Mouse (Mus musculus) kidney, embryonic 14.5 days (tissue): ENCODE measurements around the gene Olfr56. TPM values are rescaled to one million over a fixed set of nuclear protein-coding genes. Genes with fewer than 3 reads are reported as not detected.
"Not testable (repeated sequence)": the region's sequence is repeated elsewhere in the genome, so short reads cannot be mapped to it uniquely, and the experiment has no call there.

ENCODE experiments used
- ATAC-seq: fragments of 200-750 bp; cut with Nextera tagmentation; 2 replicates; pipeline ENCODE4 v1.8.0; 2017; ENCODE audit warnings: moderate number of reproducible peaks, mild to moderate bottlenecking, moderate TSS enrichment, moderate library complexity; ENCODE audit not compliant: low FRiP score, low TSS enrichment
- H3K27ac ChIP-seq: fragments of 300-500 bp; sonication (generic); 2 replicates; pipeline ENCODE4 v1.5.1; 2014; ENCODE audit warnings: low read depth, mild to moderate bottlenecking, low read length, moderate library complexity, mixed read lengths
- H3K27me3 ChIP-seq: fragments of 300-500 bp; sonication (generic); 2 replicates; pipeline ENCODE4 v1.6.1; 2014; ENCODE audit warnings: mild to moderate bottlenecking, low read length; ENCODE audit not compliant: control insufficient read depth, insufficient read depth
- H3K36me3 ChIP-seq: fragments of 300-500 bp; sonication (generic); 2 replicates; pipeline ENCODE4 v1.6.1; 2014; ENCODE audit warnings: low read length, mixed read lengths; ENCODE audit not compliant: control insufficient read depth, insufficient read depth
- H3K4me1 ChIP-seq: fragments of 300-500 bp; sonication (generic); 2 replicates; pipeline ENCODE4 v1.6.1; 2014; ENCODE audit warnings: low read length, mixed read lengths; ENCODE audit not compliant: control insufficient read depth, insufficient read depth
- H3K4me2 ChIP-seq: fragments of 300-500 bp; sonication (generic); replicated peaks from 2 replicates; pipeline ENCODE4 v1.6.1; 2014; ENCODE audit warnings: low read depth, mild to moderate bottlenecking, low read length
- H3K4me3 ChIP-seq: fragments of 300-500 bp; sonication (generic); 2 replicates; pipeline ENCODE4 v1.5.1; 2014; ENCODE audit warnings: mild to moderate bottlenecking, low read length
- H3K9ac ChIP-seq: fragments of 300-500 bp; sonication (generic); 2 replicates; pipeline ENCODE4 v1.6.1; 2014; ENCODE audit warnings: low read depth, mild to moderate bottlenecking, low read length, moderate library complexity
- H3K9me3 ChIP-seq: fragments of 300-500 bp; sonication (generic); 2 replicates; pipeline ENCODE4 v1.6.1; 2016; ENCODE audit warnings: low read length; ENCODE audit not compliant: control insufficient read depth
- WGBS: fragments of 180-500 bp; shearing (Covaris S2); extraction: QIAGEN DNeasy Blood & Tissue Kit; methylation state at CpG from one replicate; pipeline ENCODE4 v1.1.7; 2014; 5-methylcytosine and 5-hydroxymethylcytosine counted together
- polyA plus RNA-seq: library from polyadenylated mRNA; unstranded; fragments of >200 nt; fragmentation: Nextera tagmentation; extraction: Ambion mirVana; gene quantifications from 2 replicates; pipeline ENCODE4 v1.2.1, GENCODE M21; 2014

The Olfr56 gene
- polyA plus RNA-seq, 1 experiment from 2014 or later, result not detected

DNA sequence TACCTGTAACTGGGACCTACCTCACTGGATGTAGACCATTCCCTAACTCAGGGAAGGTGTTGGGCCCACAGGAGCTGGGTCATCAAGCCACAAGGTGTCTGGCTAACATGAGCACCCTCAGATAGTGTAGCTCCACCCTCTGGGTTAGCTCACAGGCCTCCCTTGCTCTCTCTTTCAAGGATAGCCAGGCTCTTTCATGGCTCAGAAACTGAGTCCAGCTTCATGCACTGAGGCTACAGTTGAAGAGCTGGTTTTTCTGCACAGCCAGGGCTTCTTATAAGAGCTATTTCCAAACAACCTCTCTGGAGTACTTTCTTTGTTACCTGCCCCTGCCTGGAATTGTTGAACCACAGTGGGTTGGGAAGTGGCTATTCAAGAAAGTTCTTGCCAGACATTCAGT is 33.4 kb downstream of the Olfr56 start:
- not testable (repeated sequence) for H3K4me1 ChIP-seq, H3K27ac ChIP-seq

DNA sequence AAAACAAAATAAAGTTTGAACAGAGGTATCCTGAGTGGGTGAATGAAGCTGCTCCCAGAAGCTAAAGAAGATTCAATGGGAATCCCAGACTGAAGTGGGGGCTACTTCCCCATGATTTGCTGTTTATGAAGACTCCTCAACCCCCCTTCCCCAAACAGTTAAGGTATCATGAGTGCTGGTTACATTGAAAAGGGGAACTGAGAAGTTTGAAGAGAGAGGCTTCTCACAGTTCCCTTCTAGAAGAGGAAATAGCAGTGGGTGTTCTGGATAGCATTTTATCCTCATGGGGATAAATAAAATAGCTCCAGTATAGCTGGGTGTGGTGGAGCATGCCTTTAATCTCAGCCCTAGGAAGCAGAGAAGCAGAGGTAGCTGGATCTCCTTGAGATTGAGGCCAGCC is 71.4 kb downstream of the Olfr56 start:
- H3K4me2 ChIP-seq, H3K36me3 ChIP-seq, H3K27ac ChIP-seq, H3K9me3 ChIP-seq, H3K27me3 ChIP-seq, H3K4me1 ChIP-seq, H3K4me3 ChIP-seq, ATAC-seq, H3K9ac ChIP-seq: not testable (repeated sequence)

More for the DNA sequence above, 33.4 kb downstream of the Olfr56 start:
- H3K9me3 ChIP-seq, H3K36me3 ChIP-seq, H3K27me3 ChIP-seq, H3K4me2 ChIP-seq, H3K4me3 ChIP-seq, ATAC-seq, H3K9ac ChIP-seq: not testable (repeated sequence)

DNA sequence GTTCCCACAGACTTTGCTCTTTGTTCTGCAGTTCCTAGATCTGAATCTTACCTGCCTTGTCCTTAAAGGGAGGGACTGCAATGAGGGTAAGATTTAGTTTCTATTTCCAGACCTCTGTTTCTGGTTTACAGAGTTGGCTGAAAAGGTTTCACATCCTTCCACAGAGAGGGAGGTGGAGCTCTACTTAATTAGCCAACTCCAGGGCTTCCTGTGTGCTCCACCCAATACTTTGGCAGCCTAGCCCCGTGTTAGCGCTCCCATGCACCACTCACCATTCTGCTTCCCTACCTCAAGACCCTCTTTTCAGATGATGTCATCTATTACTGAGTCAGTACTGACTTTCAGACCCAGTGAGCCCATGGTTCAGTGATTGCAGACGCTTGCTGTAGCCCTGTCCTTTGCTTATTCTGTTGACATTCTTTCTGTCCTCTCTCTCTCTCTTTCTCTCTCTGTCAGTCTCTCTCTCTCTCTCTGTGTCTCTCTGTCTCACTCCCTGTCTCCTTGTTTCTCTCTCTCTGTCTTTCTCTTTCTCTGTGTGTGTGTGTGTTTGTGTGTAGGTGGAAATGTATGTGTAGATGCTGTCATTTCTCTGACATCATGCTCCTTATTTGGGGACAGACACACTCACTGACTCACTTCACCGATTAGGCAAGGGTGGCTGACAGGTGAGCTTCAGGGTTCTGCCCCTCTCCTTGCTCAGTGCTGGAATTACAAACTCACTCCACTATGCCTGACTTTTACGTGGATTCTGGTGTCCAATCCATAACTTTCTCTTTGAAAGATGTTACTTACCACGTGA is 72.6 kb downstream of the Olfr56 start, which contains the start of gene 9930111J21Rik2:
9930111J21Rik2 (minus strand) TSS at position 150 of the 799 bp plus-strand sequence.
- not testable (repeated sequence) for H3K27me3 ChIP-seq, H3K9me3 ChIP-seq, ATAC-seq, H3K4me2 ChIP-seq, H3K4me1 ChIP-seq, H3K36me3 ChIP-seq, H3K27ac ChIP-seq, H3K9ac ChIP-seq, H3K4me3 ChIP-seq
- no CpG with 5 or more reads among the region's 6 CpGs for WGBS

GRCm38 (mm10) chr11:49051894-49052293 is 73.2 kb downstream of the Olfr56 start:
- WGBS, result no CpG with 5 or more reads among the region's 5 CpGs
- not testable (repeated sequence) for ATAC-seq, H3K4me3 ChIP-seq

GRCm38 (mm10) chr11:49060061-49060460 is 81.4 kb downstream of the Olfr56 start:
- H3K4me2 ChIP-seq, H3K9ac ChIP-seq, H3K4me1 ChIP-seq, H3K9me3 ChIP-seq, H3K36me3 ChIP-seq, H3K27me3 ChIP-seq, H3K27ac ChIP-seq, ATAC-seq, H3K4me3 ChIP-seq: not testable (repeated sequence)
- WGBS, result 79% methylated on average over 2 of the region's 3 CpGs

More at GRCm38 (mm10) chr11:49051894-49052293, 73.2 kb downstream of the Olfr56 start:
- H3K36me3 ChIP-seq, H3K27me3 ChIP-seq, H3K4me2 ChIP-seq, H3K27ac ChIP-seq, H3K9ac ChIP-seq, H3K9me3 ChIP-seq, H3K4me1 ChIP-seq: not testable (repeated sequence)

GRCm38 (mm10) chr11:49061865-49062264 is 83.2 kb downstream of the Olfr56 start:
- H3K9me3 ChIP-seq, H3K4me3 ChIP-seq, H3K27me3 ChIP-seq, H3K27ac ChIP-seq, H3K9ac ChIP-seq, ATAC-seq, H3K4me2 ChIP-seq, H3K4me1 ChIP-seq, H3K36me3 ChIP-seq: not testable (repeated sequence)
- 61% methylated on average over 1 of the region's 2 CpGs for WGBS

DNA sequence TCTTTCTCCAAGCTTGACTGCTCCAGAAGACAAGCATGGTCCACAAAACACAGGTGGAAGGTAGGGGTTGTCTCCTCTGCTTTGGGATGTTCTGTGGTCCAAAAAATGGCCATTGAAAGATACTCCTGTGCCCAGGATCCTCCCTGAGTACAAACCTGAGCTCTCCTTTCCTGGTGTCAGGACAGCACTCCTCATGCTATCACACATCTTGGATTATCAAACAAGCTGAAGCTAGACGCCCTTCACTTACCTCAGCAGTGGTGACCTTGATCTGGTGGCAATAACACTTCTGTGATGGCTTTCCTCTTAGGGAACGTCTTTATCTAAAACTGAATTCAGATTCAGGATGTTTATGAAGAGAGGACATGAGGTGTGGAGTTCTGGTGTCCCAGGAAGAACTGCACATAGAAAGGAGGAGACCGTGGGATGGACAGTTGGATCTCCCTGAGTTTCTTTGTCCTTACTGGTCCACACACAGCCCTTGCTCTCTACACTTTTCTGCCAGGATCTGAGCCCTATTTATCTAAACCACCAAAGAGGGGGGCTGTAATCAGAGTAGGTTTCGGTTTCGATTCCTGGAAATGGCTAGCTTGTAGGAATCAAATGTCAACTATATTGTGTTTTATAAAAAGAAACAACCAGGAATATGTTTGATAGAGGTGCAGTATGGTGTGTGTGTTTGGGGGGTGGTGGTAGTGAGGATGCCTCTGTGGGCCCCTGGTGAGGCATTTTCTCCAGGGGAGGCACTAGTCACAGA is 85.2 kb downstream of the Olfr56 start, which contains the start of gene Tgtp2:
Tgtp2 (minus strand) TSS at position 494 of the 757 bp plus-strand sequence.
- ATAC-seq, H3K4me1 ChIP-seq, H3K9ac ChIP-seq, H3K27ac ChIP-seq, H3K4me2 ChIP-seq, H3K9me3 ChIP-seq, H3K4me3 ChIP-seq, H3K36me3 ChIP-seq, H3K27me3 ChIP-seq: not testable (repeated sequence)
- WGBS, result 85% methylated on average over 5 of the region's 5 CpGs

DNA sequence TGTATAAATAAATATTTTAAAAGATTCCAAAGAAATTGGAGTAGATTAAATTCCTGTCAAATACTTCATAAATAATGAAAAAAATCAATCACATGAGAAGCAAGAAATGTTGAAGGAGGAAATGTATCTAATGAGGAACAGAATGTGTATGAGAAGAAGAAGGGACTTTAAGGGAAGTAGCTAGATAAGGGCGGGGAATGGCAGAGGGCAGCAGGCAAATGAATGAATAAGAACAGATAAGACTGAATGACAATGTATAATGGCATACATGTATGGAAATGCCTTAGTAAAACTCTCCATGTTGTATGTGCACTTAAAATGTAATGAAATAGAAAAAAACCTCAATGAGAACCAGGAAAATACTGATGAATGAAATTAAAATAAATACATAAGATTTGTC is 89.7 kb downstream of the Olfr56 start:
- Histone ChIP-seq H3K4me2 (no peak overlapping the region), H3K27ac (no peak overlapping the region), H3K27me3 (no peaks in the 10 kb centered on the region), H3K4me1 (no peaks in the 10 kb centered on the region), H3K9me3 (no peaks in the 10 kb centered on the region), H3K36me3 (no peaks in the 10 kb centered on the region), H3K9ac (no peak overlapping the region), H3K4me3 (no peak overlapping the region)
- ATAC-seq, result no peak
- 89% methylated on average over 1 of the region's 1 CpGs for WGBS
